Mouse (Mus musculus): ENCODE results near the gene Cpa5. TPM values are rescaled to one million over a fixed set of nuclear protein-coding genes. Genes with fewer than 3 reads are reported as not detected.
A peak's percentile ranks its signal among the peaks of the same experiment; 100 is the strongest.

The Cpa5 gene
- total RNA-seq, 4 experiments from 2014 or later, result not detected

- DNase-seq (ENCODE audit: low spot score), result no peak
Measured at GRCm38 (mm10) chr6:30644462-30644861, 33.7 kb downstream of the Cpa5 start.

GRCm38 (mm10) chr6:30645379-30645778, 34.6 kb downstream of the Cpa5 start:
- no peak for DNase-seq (ENCODE audit: low spot score)

- DNase-seq (ENCODE audit: low spot score), result no peak
Measured at GRCm38 (mm10) chr6:30649651-30650296, 39.0 kb downstream of the Cpa5 start.

- DNase-seq (ENCODE audit: low spot score), result no peak
Measured at GRCm38 (mm10) chr6:30652425-30653188, 41.8 kb downstream of the Cpa5 start.

GRCm38 (mm10) chr6:30653518-30653917, 42.7 kb downstream of the Cpa5 start:
- no peak for DNase-seq (ENCODE audit: low spot score)

GRCm38 (mm10) chr6:30654402-30654859, 43.6 kb downstream of the Cpa5 start:
- no peak for DNase-seq (ENCODE audit: low spot score)

GRCm38 (mm10) chr6:30654932-30655331, 44.1 kb downstream of the Cpa5 start:
- DNase-seq (ENCODE audit: low spot score), result no peak

GRCm38 (mm10) chr6:30657279-30657678, 46.5 kb downstream of the Cpa5 start:
- DNase-seq (ENCODE audit: low spot score), result no peak

GRCm38 (mm10) chr6:30658619-30659018, 47.8 kb downstream of the Cpa5 start:
- no peak for DNase-seq (ENCODE audit: low spot score)

GRCm38 (mm10) chr6:30664776-30665175, 54.0 kb downstream of the Cpa5 start:
- DNase-seq (ENCODE audit: low spot score), result no peak

GRCm38 (mm10) chr6:30665296-30665695, 54.5 kb downstream of the Cpa5 start:
- DNase-seq (ENCODE audit: low spot score), result no peak

GRCm38 (mm10) chr6:30666043-30666442, 55.2 kb downstream of the Cpa5 start:
- DNase-seq (ENCODE audit: low spot score), result no peak

- no peak for DNase-seq (ENCODE audit: low spot score)
Measured at GRCm38 (mm10) chr6:30667585-30667984, 56.8 kb downstream of the Cpa5 start.

- no peak for DNase-seq (ENCODE audit: low spot score)
Measured at GRCm38 (mm10) chr6:30671696-30672095, 60.9 kb downstream of the Cpa5 start.

GRCm38 (mm10) chr6:30673764-30674561, 63.2 kb downstream of the Cpa5 start:
- DNase-seq (ENCODE audit: low spot score), result no peak

GRCm38 (mm10) chr6:30674714-30675280, 64.0 kb downstream of the Cpa5 start:
- peak; percentile 41 for DNase-seq (ENCODE audit: low spot score)

GRCm38 (mm10) chr6:30675281-30675771, 64.5 kb downstream of the Cpa5 start:
- no peak for DNase-seq (ENCODE audit: low spot score)

- no peak for DNase-seq (ENCODE audit: low spot score)
Measured at GRCm38 (mm10) chr6:30676506-30676905, 65.7 kb downstream of the Cpa5 start.

- no peak for DNase-seq (ENCODE audit: low spot score)
Measured at GRCm38 (mm10) chr6:30677591-30677990, 66.8 kb downstream of the Cpa5 start.

GRCm38 (mm10) chr6:30678482-30678881, 67.7 kb downstream of the Cpa5 start:
- DNase-seq (ENCODE audit: low spot score), result no peak

GRCm38 (mm10) chr6:30679567-30679966, 68.8 kb downstream of the Cpa5 start:
- no peak for DNase-seq (ENCODE audit: low spot score)

- no peak for DNase-seq (ENCODE audit: low spot score)
Measured at GRCm38 (mm10) chr6:30680442-30680841, 69.6 kb downstream of the Cpa5 start.
